Mouse (Mus musculus): ENCODE results near the gene Ptms. TPM values are rescaled to one million over a fixed set of nuclear protein-coding genes. Genes with fewer than 3 reads are reported as not detected.
A peak's percentile ranks its signal among the peaks of the same experiment; 100 is the strongest.

Ptms gene
- 100 to 1,000 TPM; 915 to 964 (median 945) TPM for total RNA-seq (2022)

- DNase-seq (ENCODE audit: low spot score in 2 of 2), result peak; percentile 79 to 95
These were observed at the start of gene Ptms for GRCm38 (mm10) chr6:124919695-124920317. Gene Ptms (minus strand): TSS chr6:124920103.

DNA sequence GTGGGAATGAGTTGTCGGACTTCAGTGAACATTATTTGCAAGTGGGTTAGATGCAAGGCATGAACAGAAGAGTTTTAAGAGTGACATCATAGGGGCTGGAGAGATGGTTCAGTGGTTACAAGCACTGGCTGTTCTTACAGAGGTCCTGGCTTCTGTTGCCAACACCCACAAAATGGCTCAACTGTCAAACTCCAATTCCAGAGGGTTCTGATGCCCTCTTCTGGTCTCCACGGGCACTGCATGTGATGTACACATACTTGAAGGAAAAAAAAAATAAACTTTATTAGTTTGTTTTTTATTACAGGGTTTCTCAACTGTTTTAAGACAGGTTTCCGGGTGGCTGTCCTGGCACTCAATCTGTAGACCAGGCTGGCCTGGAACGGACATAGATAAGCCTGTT lies 47.9 kb upstream of the Ptms start:
- DNase-seq (ENCODE audit: low spot score in 2 of 2), result peak in 1 of 2 experiments; percentile 30

DNA sequence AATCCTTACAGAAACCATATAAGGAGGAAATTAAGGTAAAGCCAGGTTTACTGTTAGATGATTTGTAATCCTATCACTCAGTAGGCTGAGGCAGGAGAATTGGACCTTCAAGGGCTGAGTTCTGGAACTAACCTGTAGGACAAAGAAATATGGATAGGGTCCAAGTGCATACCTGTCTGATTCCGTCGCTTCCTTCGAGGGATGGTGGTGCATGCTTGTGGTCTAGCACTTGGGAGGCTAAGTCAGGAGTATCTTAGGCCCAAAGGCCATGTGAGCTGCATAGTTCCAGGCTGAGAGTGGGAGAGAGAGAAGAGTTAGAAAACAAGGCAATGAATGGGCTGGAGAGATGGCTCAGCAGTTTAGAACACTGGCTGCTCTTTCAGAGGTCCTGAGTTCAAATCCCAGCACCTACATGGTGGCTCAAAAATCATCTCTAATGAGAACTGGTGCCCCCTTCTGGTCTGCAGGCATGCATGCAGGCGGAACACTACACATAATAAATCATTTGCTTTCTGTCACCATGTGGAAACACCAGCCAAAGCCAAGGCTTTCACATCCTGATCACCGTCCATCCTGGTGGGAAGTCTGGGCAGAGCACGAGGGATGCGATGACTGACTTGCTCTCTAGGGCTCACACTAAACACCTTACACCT lies 46.7 kb upstream of the Ptms start:
- DNase-seq (ENCODE audit: low spot score in 2 of 2), result no peak

GRCm38 (mm10) chr6:124965747-124966146 lies 45.8 kb upstream of the Ptms start:
- DNase-seq (ENCODE audit: low spot score in 2 of 2), result no peak

DNA sequence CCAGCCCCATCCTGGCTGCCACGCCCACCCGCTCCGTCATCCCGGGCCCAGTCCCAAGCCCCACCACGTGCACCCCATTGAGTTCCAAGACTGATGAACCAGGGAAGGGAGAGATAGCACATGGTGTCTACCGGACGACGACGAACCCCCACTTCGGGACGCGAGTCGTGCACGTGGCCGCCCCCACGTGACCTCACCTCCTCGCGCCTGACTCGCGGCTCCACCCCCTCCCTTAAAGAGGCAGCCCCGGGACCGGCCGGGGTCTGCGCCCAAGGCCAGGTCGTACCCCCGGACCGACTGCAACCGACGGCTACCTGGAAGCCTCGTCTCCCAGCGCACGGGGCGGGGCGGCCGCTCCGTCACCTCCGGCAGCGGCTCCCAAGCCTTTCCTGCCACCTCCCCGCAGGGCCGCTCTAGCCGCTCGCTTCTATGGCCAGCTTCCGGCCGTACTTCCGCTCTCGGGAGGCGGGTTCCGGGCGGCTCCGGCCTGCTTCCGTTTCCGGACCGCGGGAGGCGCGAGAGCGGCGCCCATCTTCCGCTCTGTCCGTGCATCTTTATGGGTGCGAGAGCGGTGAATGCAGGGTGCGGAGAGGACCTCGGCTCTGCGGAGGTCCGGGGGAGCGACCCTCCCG lies 45.3 kb upstream of the Ptms start, which contains the start of gene Cops7a:
Cops7a (minus strand) TSS at position 451 of the 632 bp plus-strand sequence.
- DNase-seq (ENCODE audit: low spot score in 2 of 2), result peak; percentile 92 to 93

DNA sequence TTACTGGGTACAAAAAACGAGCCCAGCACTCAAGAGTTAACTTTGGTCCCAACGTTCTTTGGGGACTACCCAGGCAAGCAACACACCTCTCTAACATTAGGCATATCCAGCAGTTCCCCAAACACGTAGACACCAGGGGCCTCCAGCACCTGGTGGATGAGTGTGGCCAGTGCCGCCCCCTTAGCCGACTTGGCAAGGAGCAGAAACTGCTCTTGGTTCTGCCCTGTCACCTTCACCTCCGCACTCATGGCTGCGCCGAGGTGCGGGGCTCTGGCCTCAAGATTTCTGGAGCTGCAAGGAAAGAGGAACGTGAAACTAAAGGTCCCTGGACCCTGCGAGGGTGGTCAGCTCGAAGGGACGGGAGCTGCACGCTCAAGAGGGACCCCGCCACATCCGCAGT lies 44.7 kb upstream of the Ptms start:
- DNase-seq (ENCODE audit: low spot score in 2 of 2), result peak in 1 of 2 experiments; percentile 28

GRCm38 (mm10) chr6:124961021-124961420 lies 41.1 kb upstream of the Ptms start:
- DNase-seq (ENCODE audit: low spot score in 2 of 2), result no peak

- DNase-seq (ENCODE audit: low spot score in 2 of 2), result no peak
These were observed 40.1 kb upstream of the Ptms start for GRCm38 (mm10) chr6:124959960-124960359.

GRCm38 (mm10) chr6:124958127-124958526 lies 38.2 kb upstream of the Ptms start:
- DNase-seq (ENCODE audit: low spot score in 2 of 2), result no peak

- no peak for DNase-seq (ENCODE audit: low spot score in 2 of 2)
These were observed 35.3 kb upstream of the Ptms start for GRCm38 (mm10) chr6:124955212-124955611.

DNA sequence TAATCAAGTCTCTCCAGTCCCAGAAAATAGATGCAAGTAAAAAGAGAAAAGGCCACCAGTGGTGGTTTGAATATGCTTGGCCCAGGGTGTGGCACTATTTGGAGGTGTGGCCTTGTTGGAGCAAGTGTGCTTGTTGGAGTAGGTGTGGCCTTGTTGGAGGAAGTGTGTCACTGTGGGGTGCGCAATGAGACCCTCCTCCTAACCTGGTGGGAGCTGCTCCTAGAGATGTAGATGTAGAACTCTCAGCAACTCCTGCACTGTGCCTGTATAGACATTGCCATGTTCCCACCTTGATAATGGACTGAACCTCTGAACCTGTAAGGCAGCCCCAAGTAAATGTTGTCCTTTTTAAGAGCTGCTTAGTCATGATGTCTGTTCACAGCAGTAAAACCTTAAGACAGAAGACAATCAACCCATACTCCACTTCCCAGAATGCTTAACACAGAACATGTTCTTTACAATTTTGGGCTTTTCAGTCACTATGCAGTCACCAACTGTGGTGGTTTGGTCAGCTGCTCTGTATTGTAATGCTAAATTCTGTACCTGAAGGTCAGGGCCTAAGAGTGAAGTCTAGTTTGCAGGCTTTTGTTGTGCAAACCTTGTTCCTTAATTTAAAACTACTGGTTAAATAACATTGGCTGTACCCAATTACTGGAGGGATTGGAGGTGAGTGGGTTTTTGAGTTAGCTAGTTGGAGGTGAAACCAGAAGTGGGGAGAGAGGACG lies 34.2 kb upstream of the Ptms start:
- no peak for DNase-seq (ENCODE audit: low spot score in 2 of 2)

GRCm38 (mm10) chr6:124943526-124943925 lies 23.6 kb upstream of the Ptms start:
- DNase-seq (ENCODE audit: low spot score in 2 of 2), result no peak

GRCm38 (mm10) chr6:124941679-124942078 lies 21.8 kb upstream of the Ptms start:
- DNase-seq (ENCODE audit: low spot score in 2 of 2), result no peak

- no peak for DNase-seq (ENCODE audit: low spot score in 2 of 2)
These were observed 18.7 kb upstream of the Ptms start for GRCm38 (mm10) chr6:124938554-124938953.

DNA sequence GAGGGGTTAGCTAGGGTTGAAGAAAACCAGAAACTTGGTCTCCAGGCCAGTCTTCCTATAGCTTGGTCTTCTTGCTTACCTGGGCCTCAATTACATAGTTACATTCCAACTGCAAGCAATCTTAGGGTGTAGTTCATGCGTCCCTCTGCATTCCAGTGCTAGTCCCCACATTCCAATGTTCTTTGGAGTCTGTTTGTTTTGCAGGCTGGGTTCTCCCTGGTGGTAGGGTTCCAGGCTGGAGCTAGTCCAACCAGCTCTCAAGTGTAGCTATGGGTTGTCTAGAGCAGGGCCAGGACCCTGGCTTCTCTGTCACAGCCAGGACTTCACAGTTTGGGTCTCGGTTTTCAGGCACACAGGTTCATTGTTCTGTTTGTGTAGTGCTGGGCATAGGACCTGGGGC lies 17.6 kb upstream of the Ptms start:
- DNase-seq (ENCODE audit: low spot score in 2 of 2), result no peak

DNA sequence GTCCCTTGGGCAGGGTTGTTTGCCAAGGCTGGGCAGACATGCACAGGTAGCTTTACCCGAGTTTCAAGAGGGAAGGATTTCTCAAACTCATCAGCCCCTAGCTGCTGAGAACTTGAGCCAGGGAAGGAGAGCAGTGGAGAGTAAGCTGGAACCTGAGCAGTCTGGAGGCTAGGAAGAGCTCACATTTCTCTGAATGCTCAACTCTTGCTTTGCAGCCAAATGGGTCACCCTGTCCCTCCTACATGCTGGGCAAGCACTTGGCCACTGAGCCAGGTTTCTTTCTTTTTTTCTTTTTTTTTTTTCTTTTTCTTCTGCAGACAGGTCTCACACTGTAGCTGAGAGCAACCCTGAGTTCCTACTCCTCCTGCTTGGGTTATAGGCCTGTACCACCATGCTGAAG lies 16.8 kb upstream of the Ptms start:
- DNase-seq (ENCODE audit: low spot score in 2 of 2), result no peak

DNA sequence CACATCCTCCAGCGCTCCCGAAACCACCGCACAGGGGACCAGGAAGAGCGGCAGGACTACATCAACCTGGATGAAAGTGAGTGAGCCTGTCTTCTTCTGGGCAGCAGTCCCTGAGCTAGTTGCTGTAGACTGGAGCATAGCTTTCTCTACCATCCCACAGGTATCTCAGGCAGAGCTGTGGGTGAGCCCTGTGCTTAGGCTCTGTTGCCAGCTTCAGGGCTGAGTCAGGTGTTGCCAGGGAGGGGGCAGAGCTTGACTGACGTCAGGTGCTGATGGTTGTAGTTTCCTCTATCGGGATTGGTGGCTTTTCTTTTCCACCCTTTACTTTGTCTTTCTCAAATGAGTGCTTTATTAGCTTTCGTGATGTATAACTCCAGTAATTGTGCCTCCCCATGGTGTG lies 14.8 kb upstream of the Ptms start:
- no peak for DNase-seq (ENCODE audit: low spot score in 2 of 2)

DNA sequence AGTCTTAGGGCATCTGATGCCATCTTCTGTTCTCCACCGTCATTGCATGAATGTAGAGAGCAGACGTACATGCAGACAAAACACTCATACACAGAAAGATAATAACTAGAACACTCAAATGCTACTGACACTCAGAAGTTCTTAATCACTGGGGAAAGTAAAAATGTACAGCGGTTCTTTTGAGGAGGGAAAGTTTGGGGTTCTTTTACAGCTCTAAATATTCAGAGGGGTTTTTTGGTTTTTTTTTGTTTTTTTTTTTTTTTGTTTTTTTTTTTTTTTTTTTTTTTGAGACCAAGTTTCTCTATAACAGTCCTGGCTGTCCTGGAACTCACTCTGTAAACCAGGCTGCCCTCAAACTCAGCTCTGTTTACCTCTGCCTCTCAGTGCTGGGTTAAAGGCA lies 13.2 kb upstream of the Ptms start:
- no peak for DNase-seq (ENCODE audit: low spot score in 2 of 2)

GRCm38 (mm10) chr6:124932314-124932695 lies 12.4 kb upstream of the Ptms start:
- no peak for DNase-seq (ENCODE audit: low spot score in 2 of 2)

GRCm38 (mm10) chr6:124931525-124932313 lies 11.8 kb upstream of the Ptms start:
- no peak for DNase-seq (ENCODE audit: low spot score in 2 of 2)

Measured in left cerebral cortex, adult 8-10 months (tissue).